Mouse (Mus musculus): ENCODE results near the gene Tbl1x.

- TF ChIP-seq CTCF (IDR thresholded peaks at IDR 0.05; ENCODE audit: extremely low read depth, insufficient read depth, insufficient read length, insufficient replicate concordance): no peak
- no peak for TF ChIP-seq POLR2A (IDR thresholded peaks at IDR 0.05; ENCODE audit: low read depth, low read length)
Observed at GRCm38 (mm10) chrX:77598736-77599135, 87.9 kb downstream of the Tbl1x start.

Data from spleen, adult 2 months (tissue).